Mouse (Mus musculus): ENCODE measurements around the gene Adcy9.

The Adcy9 gene

DNA sequence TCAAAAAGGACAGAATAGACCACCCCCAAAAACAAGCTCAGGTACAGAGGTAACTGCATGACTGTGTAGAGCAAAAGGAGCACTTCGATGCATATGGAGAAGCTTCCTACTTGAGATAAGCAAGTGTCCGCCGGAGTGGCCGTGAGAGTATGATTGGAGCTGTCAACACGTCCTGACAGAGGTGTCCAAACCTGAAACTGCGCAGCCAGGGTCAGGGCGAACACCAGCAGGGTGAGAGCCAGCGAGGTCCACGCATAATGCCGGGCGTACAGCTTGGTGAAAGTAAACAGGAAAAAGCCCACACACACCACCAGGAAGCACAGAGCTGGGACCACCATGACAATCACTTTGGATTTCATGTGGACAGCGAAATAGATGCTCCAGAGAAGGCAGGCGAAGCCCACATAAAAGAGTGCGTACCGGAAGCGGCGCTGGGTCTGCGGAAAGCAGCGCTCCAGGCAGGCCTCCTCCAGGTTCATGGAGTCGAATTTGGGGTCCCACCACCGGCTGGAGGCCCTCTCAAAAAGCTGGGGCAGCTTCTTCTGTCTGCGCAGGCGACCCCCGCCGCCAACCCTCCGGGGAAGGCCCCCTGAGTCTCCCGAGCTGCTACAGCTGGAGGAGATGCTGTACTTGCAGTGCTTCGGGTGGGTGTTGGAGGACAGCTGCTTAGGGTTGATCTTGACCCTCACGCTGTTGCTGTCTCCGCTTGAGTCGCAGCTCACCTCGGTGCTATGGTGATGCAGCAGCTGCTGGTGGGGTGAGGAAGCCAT is 1.3 kb downstream of the Adcy9 start:
- DNase-seq (ENCODE audit: low spot score in 2 of 2), result peak; percentile 25 to 33

DNA sequence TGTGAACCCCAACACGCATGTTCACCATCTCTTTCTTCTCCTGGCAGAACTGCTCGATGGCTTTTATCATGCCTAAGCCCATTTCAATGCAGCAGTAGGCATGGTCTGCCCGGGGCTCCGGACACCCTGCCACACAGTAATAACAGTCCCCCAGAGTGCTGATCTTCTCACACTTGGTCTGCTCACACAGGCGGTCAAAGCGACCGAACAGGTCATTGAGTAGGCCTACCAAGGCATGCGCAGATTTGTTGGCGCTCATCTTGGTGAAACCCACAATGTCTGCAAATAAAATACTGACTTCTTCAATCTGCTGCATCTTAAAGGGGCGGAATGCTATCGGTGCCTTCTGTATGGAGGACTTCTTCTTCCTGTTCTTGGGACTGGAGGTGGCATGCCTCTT is 2.2 kb downstream of the Adcy9 start:
- DNase-seq (ENCODE audit: low spot score in 2 of 2), result no peak

DNA sequence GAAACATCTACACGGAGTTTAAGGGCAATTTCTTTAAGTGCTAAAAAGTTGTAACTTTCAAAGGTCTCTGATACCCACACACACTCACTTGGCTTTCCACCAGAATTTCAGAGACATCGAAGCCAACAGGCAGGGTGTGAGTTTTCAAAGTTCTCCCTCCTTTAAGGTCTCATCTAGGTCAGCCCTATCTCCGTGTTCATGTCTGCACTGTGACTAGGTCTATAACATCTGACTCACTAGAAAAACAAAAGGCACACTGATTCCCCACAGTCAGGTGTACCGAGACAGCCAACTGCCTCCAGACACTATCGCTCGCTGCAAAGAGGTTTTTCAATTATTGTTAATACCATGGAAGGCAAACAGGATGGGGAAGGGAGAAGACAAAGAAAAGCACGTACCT is 2.8 kb downstream of the Adcy9 start:
- no peak for DNase-seq (ENCODE audit: low spot score in 2 of 2)

DNA sequence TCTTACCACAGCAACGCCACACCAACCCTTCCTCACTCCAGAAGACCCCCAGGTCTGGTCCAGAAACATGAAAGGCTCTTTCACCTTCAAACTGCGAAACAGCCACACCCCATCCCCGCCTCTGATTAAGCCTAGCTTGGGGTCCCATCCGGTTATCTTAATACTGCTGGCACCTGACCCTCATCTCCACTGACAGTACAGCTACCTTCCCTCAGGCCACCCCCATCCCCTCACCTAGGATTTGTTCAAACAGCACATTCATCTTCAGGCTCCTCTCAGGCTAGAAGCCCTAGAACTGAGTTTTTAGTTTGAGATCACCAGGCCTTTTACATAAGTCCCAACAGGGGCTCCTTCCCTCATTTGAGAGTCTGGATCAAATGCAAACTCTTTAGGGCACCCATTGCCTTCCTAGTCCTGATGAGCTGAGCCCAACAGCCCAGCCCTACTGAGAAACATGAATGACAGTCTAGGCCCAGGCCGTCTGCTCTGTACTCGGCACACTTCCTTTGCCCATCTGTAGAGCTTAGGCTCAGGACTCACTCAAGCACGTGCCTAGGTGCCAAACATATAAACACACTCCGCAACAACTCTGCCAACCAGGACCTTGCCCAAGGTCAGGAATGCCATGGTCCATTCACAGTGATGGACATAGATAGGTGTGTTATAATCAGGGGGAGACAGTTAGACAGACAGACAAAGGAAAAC is 5.3 kb downstream of the Adcy9 start:
- DNase-seq (ENCODE audit: low spot score in 2 of 2), result no peak

DNA sequence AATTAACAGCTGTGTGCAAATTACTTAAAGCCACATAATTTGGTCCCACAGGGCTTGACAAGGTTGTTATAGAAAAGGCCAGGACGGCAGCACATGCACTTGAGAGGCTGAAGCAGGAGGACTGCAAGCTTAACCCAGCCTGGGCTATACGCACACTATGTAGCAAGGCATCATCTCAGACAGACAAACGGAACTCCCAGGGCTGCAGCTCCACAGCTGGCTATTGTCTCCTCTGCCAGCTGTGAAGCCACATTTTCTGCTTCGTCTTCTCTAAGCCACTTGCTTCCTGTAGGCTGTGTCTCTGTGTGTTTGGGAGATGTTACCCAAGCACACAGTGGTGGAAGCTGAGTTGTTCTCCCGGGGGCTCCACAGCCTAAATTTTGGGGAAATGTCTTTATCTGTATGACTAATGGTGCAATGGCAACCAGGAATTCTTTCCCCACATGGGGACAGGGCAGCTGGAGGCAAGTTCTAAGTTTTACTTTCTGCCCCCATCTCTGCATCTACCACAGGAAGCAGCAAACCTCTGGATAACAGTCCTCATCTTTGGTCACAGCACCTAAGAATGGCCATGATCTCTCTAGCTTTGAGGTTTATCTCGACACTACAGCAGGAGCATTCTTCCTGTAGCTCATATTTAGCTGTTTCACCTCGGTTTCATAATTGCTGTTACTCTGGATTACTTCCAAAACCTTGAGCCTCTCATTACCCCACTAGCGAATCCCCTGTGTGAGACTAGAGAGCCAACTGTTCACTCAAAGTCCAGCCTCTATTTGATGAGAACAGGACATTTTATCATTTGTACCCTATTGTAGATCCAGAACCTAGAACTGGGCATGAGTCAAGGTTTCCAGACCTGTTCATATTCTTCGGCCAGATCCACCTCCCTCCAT is 6.1 kb downstream of the Adcy9 start:
- peak; percentile 26 to 35 for DNase-seq (ENCODE audit: low spot score in 2 of 2)

DNA sequence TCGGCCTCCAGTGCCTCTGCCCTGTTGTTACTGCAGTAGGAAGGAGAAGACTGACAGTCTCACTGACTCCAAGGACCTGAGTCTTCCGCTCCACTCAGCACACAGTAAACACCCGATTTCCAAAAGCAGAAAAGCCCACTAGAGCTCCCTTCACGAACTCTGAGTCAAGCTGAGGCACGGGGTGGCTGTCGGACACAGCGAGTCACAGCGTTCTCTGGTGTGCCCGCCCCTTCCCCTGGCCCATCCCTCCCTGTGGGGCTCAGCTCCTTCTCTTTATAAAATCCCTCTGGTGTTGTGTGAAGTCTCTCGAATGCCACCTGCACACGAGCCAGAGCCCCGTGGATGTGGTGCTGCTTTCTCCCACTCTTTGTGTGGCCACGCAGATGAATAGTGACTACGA is 7.0 kb downstream of the Adcy9 start:
- no peak for DNase-seq (ENCODE audit: low spot score in 2 of 2)

DNA sequence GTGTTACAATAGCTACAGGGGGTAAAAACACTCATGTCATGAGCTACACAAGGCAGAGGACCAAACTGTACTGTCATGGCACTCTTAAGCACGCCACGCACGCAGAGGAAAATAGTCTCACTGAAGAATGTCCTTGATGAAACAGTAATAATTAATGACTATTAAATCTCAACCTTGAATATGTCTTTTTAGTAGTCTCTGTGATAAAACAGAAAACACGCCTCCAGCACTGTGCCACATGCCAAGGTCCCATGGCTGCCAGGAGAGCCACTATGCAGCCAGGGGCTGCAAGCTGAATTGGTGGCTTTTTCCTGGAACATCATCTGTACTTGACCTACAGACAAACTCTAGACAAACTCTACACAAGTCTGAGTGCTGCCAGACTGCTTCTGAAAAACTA is 8.0 kb downstream of the Adcy9 start:
- DNase-seq (ENCODE audit: low spot score in 2 of 2), result no peak

DNA sequence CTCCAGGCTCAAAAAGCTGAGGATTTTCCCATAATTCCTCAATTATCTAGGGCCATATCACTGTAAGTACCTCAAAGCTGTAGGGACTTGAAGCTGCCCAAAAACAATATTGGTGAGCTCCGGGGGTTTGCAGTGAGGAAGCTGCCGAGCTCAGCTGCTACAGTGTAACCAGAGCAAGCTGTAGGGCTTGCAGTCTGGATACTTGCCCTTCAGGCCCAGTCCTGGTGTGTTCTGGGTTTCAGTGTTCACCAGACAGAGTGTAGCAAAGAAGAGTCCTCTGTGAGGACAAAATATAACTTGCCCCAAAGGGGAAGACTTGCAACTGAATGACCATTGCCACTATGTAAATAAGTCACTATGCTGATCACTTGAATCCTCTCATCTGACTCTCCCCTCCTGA is 9.0 kb downstream of the Adcy9 start:
- no peak for DNase-seq (ENCODE audit: low spot score in 2 of 2)

DNA sequence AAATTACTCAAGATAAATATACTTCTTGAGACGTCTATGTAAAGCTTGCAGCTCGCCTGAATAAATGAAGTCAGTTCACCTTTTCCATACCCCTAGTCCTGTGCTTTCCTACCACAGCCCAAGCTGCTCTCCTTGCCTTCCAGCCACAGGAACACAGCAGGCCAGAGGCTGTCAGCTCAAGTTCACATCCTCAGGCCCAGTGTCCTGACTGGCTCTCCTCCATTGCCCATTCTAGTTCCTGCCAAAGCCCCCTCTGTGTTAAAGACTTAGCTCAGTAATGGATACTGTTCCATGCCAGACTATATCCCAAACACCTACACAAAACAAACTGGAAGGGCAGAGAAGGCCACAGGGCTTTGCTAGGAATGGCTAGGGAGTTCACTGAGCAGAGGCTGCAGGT is 12.8 kb downstream of the Adcy9 start:
- no peak for DNase-seq (ENCODE audit: low spot score in 2 of 2)

DNA sequence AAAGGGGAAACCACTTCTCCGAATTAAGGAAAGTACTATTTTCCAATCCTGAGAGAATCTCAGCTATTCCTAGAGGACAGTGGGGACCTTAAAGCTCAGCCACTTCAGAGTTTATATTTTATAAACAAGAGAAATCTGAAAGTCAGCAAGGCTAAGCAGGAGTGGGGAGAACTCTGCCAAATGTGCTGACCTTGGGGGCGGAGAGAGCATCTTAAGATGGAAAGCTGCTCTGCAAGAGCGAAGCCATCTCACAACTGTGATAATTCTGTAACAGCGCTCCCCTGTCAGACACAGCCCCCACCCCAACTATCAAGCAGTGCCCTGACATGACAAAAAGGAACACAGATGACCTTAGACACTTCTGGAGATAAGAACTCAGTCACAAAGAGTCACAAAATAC is 13.6 kb downstream of the Adcy9 start:
- DNase-seq (ENCODE audit: low spot score in 2 of 2), result no peak

DNA sequence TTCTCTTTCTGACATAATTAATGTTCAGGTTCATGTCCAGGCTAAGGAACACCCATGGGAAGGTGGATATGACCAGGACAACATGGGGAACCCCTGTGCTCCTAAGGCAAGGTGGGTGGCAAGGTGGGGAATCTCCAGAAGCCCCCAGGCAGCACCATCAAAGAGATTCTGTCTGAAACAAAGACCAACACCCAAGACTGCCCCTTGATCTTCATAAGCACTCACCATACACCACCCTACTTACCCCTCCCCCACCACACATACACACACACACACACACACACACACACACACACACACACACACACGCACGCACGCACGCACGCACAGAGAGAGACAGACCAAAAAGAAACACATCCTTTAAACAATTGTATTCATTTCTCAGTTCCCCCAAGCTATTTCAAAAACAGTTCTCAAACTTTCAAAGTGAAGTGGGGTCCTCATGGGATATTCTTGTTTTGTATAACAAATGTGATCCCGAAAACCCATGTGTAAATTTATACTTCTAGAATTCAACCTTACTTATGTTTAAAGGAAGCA is 14.2 kb downstream of the Adcy9 start:
- DNase-seq (ENCODE audit: low spot score in 2 of 2), result no peak

DNA sequence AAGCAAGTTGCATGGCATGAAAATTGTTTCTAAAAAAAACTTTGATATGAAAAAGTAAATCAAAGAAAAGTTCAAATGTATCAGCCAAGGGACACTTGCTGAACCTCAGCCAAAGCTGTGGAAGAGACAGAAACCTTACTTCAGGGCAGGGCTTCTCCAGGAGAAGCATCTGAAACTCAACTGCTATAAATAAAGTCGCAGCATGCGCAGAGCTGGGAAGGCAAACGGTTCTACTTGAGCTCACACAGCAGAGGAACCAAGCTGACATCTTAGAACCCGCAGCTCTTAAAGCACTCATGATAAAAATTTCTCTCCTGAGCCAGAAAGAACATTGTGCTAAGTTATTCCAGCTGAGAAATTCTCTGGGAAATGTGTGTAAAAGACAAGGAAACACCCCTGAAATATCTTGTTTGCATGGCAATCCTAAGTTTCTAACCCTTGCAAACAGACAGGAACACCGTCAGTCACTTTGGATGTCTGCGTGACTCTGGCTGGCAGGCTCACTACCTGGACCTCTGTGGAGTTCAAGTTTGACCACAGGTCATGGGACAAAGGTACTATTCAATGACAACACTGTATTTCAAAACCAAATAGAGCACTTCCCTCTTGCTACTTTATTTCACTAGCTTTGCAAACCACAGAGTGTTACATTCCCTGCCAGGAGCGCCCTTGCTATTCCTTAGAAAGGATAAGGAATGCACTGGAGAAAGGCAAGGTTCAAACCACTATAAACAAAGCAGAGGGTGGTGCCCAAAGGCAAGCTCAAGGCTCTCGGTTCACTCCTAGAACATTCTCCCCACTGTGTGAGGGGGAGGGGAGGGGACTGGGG is 15.2 kb downstream of the Adcy9 start:
- no peak for DNase-seq (ENCODE audit: low spot score in 2 of 2)

DNA sequence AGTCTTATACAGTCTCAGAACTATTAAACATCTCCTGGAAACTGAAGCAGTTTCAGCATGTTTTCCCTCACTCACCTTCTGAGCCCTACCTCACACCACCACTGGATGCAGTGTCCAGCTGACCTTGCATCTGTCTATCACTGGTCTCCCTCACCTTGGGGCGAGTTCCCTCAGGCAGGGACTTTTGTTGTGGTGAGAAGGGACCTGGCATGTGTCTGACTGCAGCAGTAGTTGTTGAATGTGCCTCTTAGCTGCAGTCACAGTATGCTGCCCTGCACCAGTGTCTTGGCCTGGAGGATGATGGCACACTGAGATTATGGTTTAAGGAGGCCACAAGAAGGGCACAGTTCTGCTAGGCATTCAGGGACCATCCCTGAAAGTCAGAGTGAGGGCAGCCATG is 19.2 kb downstream of the Adcy9 start:
- DNase-seq (ENCODE audit: low spot score in 2 of 2), result no peak

DNA sequence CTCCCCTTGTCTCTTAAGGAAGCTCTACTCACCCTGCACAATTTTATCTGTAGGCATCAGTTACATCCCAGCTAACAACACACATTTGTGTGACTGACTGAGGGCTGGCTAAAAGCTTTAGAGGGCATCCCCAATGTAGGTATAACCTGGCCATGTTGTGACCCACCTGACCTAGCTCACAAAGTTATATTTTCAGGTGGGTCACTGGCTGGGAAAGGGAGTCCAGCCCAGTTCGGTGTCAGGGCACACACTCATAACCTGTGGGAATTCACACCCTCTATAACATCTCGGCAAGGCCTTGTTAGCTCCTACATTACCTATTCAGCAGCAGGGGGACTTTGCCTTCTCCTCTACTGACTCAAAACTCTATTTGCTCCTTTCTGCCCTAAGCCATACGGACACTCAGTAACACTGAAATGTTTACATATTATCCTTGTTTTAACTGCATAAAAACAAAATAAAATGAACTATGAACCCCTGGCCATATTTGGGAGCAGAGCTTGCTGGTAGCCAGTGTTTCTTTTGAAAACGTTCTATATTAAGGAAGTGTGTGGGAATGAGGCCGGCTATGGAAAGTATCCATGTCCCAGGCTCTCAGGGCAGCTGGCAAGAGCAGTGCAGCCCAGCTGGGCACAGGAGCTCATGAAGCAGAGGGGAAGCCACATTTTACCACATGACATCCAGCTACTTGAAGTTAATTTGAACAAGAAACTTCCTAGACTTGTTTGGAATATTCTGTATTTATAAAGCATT is 20.7 kb downstream of the Adcy9 start:
- DNase-seq (ENCODE audit: low spot score in 2 of 2), result no peak

DNA sequence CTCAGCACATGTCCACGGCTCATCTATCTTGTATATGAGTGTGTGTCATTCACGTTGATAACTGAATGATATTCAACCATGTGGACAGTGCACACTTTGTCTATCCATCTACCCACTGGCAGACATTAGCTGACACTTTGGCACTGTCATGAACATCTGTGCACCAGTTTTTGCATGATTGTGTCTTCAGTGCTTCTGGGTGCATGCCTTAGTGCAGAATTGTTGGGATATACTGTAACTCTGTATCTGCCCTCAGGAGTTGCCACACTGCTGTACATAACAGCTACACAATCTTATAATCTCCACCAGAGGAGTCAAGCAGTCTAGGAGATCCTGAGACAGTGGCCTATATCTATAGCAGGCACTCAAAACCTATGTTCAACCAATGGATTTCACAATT is 21.5 kb downstream of the Adcy9 start:
- no peak for DNase-seq (ENCODE audit: low spot score in 2 of 2)

DNA sequence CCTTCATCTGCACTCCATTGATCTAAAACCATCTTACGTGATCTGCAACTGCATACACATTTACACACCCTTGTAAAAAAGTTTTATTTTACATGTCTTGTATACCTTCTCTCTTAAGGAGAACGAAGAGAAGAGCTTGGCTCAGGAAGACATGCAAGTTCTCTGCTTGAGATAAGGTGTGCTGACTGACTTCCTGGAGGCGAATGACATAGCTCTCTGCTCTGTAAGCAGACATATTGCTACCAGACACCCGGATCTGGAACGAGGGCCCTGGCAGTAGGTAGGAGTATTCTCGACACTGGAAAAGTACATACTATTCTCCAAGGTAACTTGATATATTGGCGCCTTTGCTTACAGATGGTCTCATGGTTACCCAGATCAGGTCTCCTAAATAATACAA is 22.7 kb downstream of the Adcy9 start:
- no peak for DNase-seq (ENCODE audit: low spot score in 2 of 2)

DNA sequence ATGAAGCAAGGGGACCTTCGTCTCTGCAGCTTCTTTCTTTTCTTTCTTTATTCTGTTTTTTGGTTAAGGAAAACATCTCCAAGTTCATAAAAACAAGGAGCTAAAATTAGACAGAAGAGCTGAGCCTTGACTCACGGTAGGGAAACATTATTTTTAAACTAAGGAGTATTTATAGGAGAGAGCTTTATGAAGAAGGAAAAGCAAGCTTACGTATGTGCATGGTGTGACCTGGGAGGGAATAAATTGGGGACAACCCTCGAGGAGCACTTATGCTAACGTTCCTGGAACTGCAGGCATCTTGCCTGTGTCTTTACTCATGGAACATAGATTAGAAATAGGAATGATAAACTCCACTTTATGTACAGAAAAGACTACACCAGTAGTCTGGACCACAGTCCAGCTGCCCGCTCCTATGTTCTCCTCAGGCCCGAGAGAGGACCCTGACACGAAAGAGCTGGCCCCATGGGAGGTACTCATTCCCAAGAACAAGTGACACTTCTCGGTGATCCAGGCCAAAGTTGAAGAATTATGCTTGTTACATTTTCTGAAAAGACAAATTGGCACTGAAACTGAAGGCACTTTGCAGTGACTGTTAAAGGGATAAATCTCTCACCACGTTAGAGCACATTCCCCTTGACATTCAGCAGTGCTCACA is 24.5 kb downstream of the Adcy9 start:
- no peak for DNase-seq (ENCODE audit: low spot score in 2 of 2)

DNA sequence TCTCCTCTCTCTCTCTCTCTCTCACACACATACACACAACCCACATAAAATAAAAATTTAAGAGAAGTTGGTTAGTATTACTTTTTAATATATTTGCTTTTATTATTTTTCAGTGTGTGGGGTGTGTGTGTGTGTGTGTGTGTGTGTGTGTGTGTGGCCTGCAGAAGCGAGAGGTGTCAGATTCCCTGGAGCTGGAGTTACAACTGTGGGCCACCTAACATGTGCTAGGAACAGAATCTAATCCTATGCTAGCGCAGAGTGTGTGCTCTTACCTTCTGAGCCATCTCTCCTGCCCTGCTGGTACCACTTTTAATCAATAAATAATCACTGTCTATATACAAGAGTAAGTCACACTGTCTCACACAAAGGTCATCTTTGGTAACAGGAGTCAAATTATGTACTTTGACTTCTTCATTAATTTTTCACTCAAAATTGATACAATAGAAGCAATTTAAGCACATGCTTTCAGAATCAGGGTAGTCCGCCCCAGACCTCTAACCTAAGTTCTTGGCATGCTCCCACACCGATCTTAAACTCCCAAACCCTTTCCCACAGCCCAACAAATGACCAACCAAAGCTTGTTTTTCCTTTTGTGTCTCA is 25.2 kb downstream of the Adcy9 start:
- no peak for DNase-seq (ENCODE audit: low spot score in 2 of 2)

DNA sequence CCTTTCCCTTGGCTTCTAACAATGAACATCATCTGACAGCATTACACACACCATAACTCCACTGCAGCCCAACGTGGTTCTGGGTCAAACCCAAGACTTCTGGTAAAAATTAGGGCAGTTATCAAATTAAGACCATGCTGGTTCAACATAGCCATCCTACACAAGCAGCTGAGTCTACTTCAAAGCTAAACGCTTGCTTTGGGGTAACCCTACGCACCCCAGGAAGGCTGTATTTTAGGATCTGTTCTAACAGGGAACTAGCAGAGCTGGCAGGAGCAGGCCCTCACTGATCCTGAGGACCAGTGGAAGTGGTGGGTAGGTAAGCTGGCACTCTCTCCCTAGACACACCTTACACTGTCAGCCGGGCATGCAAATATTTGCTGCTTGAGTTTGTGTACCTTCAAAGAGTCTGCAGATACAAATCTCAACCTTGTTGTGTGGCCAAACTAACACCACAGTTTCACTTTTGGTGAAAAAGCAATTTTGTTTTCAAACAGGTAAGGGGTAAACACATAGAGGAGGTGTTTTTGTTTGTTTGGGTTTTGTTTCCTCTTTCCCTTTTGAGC is 36.7 kb downstream of the Adcy9 start:
- no peak for DNase-seq (ENCODE audit: low spot score in 2 of 2)

All from thymus, postnatal 10 days (tissue).